Mouse (Mus musculus) heart, adult 18-20 months (tissue): ENCODE results near the gene Zbtb8os. TPM values are rescaled to one million over a fixed set of nuclear protein-coding genes. Genes with fewer than 3 reads are reported as not detected.
"Not testable (repeated sequence)": the region's sequence is repeated elsewhere in the genome, so short reads cannot be mapped to it uniquely, and the experiment has no call there.

Experiments
- DNase-seq, 2 experiments: peaks; one replicate each; pipeline ENCODE4 v3.0.0; 2021 to 2022; ENCODE audit warnings: mixed read lengths in 1 of 2
- total RNA-seq, 2 experiments: library from RNA; stranded (reverse); gene quantifications; 2 replicates each; pipeline ENCODE4 v1.2.3; 2021

The Zbtb8os gene
- total RNA-seq, 2 experiments from 2014 or later = 22.4 to 30.2 TPM

DNA sequence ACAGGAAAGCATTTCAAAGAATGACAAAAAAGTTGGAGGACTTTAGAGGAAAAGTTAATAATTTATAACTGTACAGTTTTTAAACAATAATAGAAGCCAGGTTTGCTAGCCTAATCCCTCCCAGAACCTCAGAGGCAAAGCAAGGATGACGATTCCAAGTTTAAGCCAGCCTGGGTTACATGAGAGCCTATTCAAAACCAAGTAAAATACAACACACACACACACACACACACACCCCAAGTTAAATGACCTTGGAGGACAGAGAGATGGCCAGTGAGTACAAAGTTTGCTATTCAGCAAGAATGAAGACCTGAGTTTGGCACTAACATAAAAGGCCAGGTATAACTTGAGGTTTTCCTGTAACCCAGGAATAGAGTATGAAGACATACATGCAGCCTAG lies 9.3 kb upstream of the Zbtb8os start:
- no peak for DNase-seq

DNA sequence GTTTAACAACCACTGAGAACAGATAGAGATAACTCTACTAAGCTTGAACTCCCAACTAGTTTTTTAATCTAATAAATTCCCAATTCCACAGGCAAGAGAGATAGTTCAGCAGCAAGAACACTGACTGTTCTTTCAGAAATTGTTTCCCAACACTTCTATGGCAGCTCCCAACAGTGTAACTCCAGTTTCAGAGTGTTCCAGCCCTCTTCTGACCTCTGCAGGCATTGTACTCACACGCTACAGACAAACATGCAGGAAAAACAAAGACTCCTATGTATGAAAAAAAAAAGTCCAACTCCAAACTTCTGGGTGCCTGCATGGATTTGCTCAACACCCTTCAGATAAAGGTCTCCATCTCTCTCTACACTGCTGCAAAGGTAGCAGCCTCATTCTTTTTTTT lies 2.6 kb upstream of the Zbtb8os start:
- no peak for DNase-seq

DNA sequence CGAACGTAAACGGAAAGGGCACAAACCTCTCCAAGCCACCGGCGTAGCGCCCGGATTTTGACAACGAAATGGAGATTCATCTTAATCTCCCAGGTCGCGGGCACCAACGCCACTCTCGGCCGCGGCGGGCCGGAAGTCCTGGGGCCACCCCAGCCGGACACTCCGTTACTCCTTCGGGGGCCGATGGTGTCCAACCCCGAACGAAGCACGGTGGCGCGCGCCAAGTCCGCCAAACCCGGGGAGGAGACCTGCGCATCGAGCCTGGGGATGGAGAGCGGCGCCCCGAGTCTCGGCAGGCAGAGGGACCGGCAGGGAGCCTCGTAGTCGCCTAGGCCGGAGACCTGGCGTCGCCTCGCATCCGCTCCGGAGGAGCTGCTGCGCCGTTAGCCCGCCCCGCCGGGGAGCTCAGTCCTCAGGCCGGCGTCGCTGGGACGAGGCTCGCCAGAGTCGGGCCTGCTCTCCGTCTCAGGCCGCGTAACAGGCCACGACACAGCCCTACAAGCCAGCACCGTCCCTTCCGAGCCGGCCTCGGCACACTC lies 749 bp upstream of the Zbtb8os start:
- DNase-seq = no peak

DNA sequence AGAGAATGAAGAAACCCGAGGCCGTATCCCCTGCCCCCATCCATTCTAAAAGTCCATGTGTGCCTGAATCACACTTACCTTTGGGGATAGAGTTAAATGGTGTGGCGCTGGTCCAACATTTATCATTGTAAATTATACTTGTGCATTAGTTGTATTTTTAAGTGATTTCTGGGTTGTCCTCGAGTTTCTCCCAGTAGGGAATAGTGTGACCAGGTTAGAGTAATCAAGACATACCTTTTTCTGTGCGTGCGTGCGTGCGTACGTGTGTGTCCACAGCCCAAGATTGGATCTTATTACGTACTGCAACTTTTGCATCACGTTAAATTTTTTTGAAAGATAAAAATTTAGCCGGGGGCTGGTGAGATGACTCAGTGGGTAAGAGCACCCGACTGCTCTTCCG lies 796 bp downstream of the Zbtb8os start:
- no peak for DNase-seq

DNA sequence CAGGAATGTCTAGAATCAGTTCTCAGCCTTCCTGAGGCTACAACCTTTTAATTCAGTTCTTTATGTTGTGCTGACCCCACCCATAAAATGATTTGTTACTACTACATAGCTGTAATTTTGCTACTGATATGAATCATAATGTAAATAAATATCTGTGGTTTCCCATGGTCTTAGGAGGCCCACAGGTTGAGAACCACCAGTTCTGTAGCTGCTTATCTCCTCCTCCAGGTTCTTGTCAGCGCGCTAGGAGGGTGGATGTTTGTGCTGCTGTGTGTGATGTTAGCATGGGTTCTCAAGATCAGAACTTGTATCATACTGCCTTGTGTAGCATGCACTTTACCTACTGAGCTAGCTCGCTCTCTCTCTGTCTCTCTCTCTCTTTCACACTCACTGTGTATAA lies 4.2 kb downstream of the Zbtb8os start:
- DNase-seq = no peak

DNA sequence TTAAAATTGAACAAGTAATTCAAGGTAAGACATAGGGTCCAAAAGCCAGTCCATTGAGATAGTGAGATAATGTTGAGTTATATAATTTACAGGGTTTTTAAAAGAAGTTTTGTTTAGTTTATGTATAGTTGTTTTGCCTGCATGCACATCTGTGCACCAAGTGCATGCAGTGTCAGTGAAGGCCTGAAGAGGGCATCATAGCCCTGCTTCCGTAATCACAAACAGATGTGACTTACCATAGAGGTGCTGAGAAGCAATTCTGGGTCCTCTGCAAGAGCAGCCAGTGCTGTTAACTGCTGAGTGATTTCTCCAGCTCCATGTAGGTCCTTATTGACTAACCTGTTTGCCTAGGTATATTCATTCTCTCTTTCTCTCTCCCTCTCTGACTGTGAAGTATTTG lies 6.4 kb downstream of the Zbtb8os start:
- no peak for DNase-seq

DNA sequence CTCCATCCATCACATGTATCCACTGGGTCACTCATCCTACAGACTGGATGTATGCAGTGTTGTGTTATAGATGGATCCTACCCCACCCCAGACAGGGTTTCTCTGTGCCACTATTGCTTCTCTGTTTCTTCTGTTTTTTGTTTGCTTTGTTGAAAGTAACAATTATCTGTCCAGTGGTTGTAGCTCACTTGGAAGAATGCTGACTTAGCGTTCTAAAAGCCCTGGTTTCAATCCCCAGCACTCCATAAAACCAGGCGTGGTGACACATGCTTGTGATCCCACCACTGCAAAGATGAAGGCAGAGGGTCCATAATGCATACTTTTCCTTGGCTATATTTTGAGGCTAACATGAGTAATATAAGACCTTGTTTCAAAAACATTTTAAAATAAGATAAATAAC lies 7.2 kb downstream of the Zbtb8os start:
- DNase-seq = no peak

DNA sequence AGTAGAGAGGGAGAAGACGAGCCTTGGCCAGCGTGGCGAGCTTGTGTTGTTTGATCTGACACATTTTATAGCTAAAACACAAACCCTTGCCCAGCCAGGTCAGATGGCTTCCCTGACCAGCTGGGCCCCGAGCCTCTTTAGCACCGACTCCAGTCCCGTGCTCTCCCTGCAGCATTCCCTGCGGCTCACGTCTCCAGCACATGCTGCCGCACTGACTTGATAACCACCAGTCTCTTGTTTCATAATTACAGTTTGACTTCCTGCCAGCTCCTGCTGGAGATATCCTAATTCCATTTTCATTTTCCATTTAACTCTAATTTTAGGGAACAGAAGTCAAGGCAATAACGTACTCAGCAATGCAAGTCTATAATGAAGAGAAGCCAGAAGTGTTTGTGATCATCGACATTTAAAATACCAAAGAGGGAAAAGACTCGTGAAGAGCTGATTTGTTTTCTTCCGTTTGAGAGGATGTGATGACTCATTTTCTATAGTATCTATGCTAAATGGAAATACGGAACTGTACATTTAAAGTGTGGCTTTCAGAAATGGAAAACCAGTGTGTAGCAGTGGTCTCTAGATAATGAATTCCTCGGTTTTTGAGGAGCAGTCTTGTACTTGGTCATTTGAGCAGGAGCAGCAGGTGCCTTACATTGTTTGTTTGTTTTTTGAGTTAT lies 11.1 kb downstream of the Zbtb8os start:
- DNase-seq = peak; percentile 43 to 52

DNA sequence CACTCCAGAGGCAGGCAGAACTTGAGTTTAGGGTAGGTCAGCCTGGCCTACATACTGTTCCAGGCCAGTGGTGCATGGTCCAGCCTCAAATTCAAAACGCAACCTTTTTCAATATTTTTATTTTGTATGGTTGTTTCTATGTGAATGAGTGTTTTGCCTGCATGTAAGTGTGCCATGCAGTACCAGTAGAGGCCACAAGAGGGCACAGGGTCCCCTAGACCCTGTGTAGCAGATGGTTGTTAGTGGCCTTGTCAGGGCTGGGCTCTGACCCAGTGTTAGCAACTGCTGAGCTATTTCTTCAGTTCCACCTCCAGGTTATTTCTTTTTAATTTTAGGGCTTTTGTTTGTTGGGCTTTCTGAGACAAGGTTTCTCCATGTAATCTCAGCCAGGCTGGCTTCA lies 15.1 kb downstream of the Zbtb8os start:
- peak; percentile 67 to 87 for DNase-seq

DNA sequence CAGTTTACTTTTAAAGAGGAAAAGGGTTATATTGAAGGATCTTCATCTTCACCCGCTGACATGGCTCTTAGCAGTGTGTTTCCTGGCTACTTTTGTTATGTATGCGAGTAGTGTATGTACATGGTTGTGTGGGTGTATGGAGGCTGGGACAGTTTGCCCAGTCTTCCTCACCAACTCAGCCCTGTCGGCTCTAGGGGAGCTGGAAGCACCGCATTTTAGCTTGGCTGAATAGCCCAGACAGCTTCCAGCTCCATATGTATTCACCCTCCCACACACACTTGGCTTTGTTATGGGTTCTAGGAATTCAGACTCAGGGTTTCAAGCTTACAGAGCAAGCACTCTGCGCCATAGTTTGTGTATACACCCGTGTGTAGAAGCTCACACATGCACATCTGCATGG lies 15.6 kb downstream of the Zbtb8os start:
- no peak for DNase-seq

DNA sequence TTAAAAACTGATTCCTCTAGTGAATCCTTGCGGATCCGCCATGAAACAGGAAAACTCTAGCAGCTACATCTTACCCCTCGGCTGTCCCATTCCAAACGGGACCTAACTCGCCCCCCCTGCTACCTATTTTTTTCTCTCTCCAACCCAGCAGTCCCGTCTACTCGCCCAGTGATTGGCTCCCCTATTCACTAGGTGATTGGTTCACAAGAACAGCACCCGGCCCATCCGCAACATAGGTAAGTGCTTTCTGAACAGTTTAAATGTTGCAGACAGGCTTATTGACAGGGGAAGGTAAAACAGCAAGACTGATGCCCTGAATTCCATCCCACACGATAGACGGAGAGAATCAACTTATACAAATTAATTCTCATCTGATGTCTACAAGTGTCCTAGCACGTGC lies 17.7 kb downstream of the Zbtb8os start:
- DNase-seq = no peak

DNA sequence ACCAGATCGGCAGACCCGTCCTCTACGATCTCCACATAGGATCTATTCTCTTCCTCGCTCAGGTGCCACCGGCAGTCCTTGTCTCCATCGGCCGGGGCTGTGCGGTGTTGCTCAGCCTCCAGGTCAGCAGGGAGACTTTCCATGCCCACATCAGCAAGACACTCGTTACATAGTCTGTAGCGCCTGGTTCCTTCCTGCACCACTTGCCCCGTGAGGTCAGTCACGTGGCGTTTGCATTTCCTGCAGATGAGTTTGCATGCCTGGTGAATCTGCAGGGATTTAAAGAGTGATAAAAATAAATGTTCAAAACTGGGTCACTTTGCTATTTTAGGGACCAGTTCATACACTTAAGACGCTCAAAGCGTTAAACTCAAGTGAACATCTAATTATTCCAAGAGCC lies 18.7 kb downstream of the Zbtb8os start:
- DNase-seq = peak in 1 of 2 experiments; percentile 44

DNA sequence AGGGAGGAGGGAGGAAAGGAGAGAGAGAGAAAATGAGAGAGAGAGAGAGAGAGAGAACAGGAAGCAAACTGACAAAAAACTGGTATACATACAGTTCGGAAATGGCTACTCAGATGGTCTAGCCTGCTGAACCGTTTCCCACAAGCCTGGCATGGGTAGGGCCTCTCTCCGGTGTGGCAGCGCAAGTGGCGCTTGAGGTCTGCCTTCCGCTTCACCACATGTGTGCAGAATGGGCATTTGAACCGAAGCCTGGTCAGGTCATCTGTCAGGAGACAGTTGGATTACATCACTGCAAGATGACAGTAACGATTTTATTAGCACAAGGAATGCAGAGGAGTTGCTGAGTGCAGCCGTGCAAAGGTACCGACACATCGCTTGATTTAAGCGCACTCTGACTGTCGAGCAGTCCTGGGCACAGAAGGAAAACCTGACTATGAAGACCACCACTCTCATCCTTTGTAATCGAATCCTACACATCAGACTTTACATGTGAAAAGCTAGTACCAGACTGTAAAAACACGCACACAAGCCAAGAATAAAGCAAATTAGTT lies 22.2 kb downstream of the Zbtb8os start:
- no peak for DNase-seq

DNA sequence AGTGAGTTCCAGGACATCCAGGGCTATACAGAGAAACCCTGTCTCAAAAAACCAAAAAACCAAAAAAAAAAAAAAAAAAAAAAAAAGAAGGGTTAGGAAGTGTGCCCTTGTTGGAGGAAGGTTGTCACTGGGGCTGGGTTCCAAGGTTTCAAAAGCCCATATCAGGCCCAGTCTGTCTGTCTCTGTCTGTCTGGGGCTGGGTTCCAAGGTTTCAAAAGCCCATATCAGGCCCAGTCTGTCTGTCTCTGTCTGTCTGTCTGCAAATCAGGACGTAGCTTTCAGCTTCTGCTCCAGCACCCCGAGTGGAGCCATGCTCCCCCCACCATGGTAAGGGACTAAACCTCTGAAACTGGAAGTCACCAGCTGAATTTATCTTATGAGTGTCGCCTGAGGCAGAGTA lies 26.7 kb downstream of the Zbtb8os start:
- not testable (repeated sequence) for DNase-seq

DNA sequence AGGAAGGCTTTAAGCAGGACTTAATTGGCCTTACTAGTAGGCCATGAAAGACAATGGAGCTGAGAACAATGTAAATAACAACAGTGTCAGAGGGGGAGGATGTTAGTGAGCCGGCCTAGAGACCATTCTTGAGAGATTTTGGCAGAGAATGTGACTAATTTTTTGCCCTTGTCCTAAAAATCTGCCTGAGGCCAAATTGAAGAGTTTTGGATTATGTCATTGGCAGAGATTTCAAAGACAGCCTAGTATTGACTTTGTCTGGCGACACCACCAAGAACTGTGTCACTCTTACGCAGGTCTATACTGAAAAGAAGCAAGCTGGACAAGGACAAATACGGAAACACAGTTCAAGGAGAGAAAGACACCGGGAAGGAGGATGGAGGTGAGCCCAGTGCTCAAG lies 27.3 kb downstream of the Zbtb8os start:
- DNase-seq = no peak

DNA sequence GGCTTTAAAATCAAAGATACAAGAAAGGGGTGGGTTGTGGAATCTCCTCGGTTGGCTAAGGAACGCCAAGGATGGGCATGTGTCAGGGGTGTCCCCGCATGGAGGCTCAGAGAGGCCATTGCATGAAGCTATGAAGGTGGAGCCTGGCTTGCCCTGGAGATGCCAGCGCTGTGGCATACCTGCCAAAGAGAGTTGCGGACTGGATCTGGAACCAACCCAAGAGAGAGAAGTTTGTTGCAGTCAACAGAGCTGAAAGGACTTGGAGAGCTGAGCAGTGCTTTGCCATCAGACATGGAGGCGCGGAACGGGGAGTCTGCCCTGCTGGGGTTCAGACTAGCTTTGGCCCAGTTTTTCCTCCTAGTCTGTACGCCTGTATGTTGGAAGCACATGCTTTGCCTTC lies 28.0 kb downstream of the Zbtb8os start:
- DNase-seq = no peak

DNA sequence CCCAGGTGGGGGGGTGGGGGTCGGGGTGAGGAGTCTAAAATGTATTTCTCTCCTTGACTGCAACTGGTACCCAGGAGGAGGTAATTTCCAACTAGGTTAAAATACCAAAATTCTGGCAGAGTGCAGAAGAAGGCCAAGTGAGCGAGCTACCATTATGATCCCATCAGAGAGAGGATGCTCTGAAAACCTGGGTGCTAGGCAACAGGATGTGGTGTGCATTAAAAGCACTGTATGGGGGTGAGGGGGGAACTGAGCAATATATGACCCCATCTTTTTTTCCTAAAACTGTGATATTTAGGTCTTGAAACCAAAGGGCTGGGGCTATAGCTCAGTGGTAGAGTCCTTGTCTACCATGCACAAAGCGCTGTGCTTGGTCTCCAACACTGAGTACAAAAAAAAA lies 28.9 kb downstream of the Zbtb8os start:
- no peak for DNase-seq

DNA sequence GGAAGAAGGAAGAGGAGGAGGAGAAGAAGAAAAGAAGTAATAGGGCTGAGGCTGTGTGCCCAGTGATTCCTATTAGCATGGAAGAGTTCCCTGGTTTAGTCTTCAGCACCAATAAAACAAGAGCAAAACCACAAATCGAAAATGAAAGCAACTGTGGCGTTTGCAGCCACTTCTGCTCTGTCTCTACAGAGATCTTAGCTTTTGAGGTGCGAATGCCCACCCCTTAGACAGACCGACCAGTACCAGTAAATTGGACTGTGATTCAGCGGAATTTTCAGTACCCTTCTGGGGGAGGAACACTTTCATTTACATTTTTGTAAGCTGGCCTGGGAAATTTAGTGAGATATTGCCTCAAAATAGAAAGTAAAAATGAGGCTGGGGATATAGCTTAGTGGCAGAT lies 29.7 kb downstream of the Zbtb8os start:
- no peak for DNase-seq

DNA sequence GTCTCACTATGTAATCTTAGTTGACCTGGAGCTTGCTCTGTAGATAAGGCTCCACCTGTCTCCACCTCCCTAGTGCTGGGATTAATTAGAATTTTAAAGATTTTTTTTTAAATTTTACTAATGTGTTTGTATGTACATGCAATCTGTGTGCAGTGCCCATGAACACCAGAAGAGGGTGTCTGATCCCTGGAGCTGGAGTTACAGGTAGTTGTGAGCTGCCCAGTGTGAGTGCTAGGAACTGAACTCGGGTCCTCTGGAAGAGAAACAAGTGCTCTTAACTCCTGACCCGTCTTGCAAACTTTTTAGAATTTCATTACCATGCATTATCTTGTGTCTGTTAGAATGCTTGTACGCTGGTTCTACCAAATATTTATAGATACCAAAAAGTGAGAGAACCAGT lies 35.9 kb downstream of the Zbtb8os start:
- no peak for DNase-seq

DNA sequence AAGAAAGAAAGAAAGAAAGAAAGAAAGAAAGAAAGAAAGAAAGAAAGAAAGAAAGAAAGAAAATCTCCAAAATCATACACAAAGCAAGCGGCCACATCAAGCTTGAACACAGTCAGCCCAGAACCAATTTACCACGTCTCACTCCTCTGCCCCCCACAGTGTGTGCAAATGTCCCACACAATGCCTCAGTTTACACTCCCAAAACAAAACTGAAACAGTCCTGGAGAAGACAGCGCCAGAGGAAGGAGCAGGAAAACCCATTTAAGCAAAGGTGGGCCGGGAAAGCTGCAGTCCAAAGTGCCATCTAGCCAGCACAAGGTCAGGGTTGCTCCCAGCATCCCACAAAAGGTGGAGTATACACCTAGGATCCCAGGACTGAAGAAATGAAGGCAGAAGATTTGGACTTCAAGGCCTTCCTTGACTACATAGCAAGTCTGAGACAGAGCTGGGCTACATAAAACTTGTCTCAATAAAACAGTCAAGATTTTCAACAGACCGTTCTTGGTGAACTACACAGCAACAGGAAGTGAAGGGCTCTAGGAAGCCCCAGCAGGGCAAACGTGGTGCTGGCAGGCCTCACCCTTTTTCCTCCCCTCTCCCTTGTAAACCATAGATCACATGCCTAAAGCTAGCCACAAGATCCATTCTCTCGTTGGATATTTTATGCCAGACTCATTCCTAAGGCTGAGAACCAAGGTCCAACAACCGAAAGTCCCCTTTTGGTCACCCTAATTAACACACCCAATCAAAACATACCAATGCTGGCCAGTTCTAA lies 37.9 kb downstream of the Zbtb8os start:
- DNase-seq = no peak

DNA sequence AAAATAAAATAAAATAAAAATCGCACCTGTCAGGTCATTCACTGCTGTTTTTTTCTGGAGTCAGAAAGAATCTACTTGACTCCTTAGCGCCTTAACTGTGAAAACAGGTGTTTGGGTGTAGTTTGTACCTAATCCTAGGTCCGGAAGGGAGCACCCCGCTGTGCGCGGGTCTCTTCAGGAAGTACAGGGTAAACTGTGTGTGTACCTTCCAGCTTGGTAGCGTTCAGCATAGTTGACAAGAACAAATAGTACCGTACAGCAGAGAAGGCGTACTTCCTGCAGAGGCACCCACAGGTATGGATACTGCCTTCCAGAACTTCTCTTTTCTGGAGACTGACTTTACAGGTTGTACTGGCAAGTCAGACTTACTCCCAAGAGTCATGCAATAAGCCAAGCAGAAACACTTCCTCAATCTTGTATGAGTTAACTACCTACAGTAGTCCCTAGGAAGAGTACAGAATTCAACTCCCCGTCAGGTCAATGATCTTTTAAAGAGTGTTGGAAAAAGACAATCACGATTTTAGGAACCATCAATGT lies 38.8 kb downstream of the Zbtb8os start:
- no peak for DNase-seq

DNA sequence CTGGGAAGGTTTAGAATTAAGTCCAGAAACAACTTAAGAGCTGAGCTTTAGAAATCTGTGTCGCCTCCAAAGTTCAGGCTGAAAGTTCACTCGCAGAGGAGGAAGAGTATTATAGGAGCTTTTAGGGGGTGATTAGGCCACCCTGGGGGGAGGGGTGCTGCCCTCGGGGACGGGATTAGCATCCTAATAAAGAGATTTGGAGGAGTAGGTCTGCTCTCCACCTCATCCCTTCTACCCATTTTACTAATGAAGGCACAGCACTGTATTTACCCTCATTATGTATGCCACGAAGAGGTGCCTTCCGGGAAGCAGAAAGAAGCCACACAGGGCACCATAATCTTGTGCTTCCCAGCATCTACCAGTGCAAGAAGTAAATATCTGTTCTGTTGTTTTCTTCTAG lies 39.5 kb downstream of the Zbtb8os start:
- DNase-seq = no peak

DNA sequence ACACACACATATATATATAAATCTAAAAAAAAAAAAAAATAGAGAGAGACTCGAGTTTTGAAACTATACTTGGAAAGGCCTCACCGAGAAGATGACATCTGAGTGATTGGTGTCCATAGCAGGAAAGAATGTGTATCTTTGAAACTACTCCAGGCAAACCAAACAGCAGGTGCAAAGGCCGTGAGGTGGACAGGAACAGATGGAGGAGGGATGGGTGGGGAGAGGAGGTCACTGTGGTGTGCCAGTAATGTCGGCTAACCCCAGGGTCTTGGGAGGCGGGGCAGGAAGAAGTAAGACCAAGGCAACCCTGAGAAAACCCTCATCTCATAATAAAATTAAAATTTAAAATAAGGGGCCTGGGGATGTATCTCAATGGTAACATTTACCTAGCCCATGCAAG lies 40.3 kb downstream of the Zbtb8os start:
- no peak for DNase-seq
